ENCODE assay signal across 8 mouse cellular contexts in the genomic region with DNA sequence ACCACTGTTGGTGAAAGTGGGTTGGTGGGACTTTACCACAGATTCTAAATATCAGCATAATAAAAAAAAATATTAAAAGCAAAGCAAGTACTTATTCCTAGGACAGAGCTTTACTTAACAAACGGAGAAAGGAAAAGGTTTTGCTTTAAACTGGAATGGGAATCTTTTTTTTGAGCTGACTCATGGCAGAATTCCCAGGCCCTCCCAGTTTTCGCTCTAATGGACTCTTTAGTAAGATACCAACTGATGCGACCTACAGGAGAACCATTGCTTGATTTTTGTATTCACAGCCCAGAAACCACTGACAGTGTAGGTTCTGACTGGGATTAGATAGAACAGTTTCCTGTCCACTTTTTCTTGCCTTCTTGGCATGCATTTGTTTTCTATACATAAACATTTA. TPM values are rescaled to one million over a fixed set of nuclear protein-coding genes. Genes with fewer than 3 reads are reported as not detected.
DNase-seq lines count a peak whose midpoint lies in the region; ATAC-seq and TF ChIP-seq lines count a peak whose summit lies in the region.

No protein-coding gene starts in this region.

- TF ChIP-seq POLR2A in testis, adult 2 months (IDR thresholded peaks at IDR 0.05; ENCODE audit: control insufficient read depth, low read depth, low read length): no peak
- no peak for TF ChIP-seq POLR2A in limb, embryonic 14.5 days (IDR thresholded peaks at IDR 0.05; ENCODE audit: borderline replicate concordance, extremely low read depth, insufficient read depth, insufficient read length)

- TF ChIP-seq CTCF in gastrocnemius, adult 2 months (IDR thresholded peaks at IDR 0.05): no peak
- TF ChIP-seq CTCF in testis, adult 2 months (IDR thresholded peaks at IDR 0.05; ENCODE audit: control insufficient read depth, insufficient read depth, insufficient replicate concordance, low read depth, low read length): no peak

- intact Hi-C loops in gastrocnemius, adult 2 months (cut with DNase I): loop anchor here (10.0 kb wide), 1 partner anchor 1664 kb away; a partner anchor contains a TSS

- ATAC-seq in limb, embryonic 14.5 days (ENCODE audit: low FRiP score, low read depth): no peak

- no peak overlapping the region for H3K27ac ChIP-seq in gastrocnemius, adult 2 months
- H3K27ac ChIP-seq in testis, adult 2 months (ENCODE audit: control insufficient read depth, insufficient read depth, low read depth, low read length): no peak overlapping the region
- H3K27ac ChIP-seq in limb, embryonic 14.5 days (replicated peaks; ENCODE audit: low read depth, low read length): no peak overlapping the region

- no peaks in the 10 kb centered on the region for H3K9me3 ChIP-seq in limb, embryonic 14.5 days (ENCODE audit: control insufficient read depth, low read length)

- H3K4me2 ChIP-seq in limb, embryonic 14.5 days (replicated peaks; ENCODE audit: low read depth, low read length, severe bottlenecking): peak overlapping the region; percentile 58

- 71% methylated on average over 3 of the region's 3 CpGs for WGBS in limb, embryonic 14.5 days

- peak overlapping the region; percentile 99; the same call in 1 of the 2 replicates for H3K4me3 ChIP-seq in gastrocnemius, adult 2 months
- H3K4me3 ChIP-seq in testis, adult 2 months (ENCODE audit: control insufficient read depth, low read depth, low read length): peak overlapping the region; percentile 76
- peak overlapping the region; percentile 84 for H3K4me3 ChIP-seq in limb, embryonic 14.5 days (replicated peaks; ENCODE audit: low read length)

- DNase-seq in gastrocnemius, adult 2 months: no peak
- DNase-seq in gastrocnemius, postnatal 25 days: no peak
- DNase-seq in testis, postnatal 10 days (ENCODE audit: low spot score): no peak
- DNase-seq in limb, embryonic 14.5 days (ENCODE audit: low spot score): no peak
- DNase-seq in ovary, postnatal 10 days (ENCODE audit: low spot score): no peak
- DNase-seq in urinary bladder, adult 18-20 months (ENCODE audit: low spot score in 2 of 2): no peak
- DNase-seq in spleen, adult 12 weeks (ENCODE audit: low spot score): no peak

- H3K4me1 ChIP-seq in testis, adult 2 months (ENCODE audit: control insufficient read depth, insufficient read depth, low read length): peaks cover 3% of the 10 kb centered on the region; the same call in 1 of the 2 replicates
- peaks cover 10% of the 10 kb centered on the region for H3K4me1 ChIP-seq in limb, embryonic 14.5 days (ENCODE audit: control insufficient read depth, insufficient read depth, low read length)

- peaks cover 1% of the 10 kb centered on the region; the same call in 1 of the 2 replicates for H3K36me3 ChIP-seq in testis, adult 2 months (ENCODE audit: control insufficient read depth, insufficient read depth, low read length)
- peaks cover 23% of the 10 kb centered on the region for H3K36me3 ChIP-seq in limb, embryonic 14.5 days (ENCODE audit: control insufficient read depth, insufficient read depth, low read length)

- H3K9ac ChIP-seq in limb, embryonic 14.5 days (ENCODE audit: low read depth, low read length, severe bottlenecking): no peak overlapping the region

- no peaks in the 10 kb centered on the region for H3K27me3 ChIP-seq in testis, adult 2 months (ENCODE audit: control insufficient read depth, insufficient read depth, low read length)
- no peaks in the 10 kb centered on the region for H3K27me3 ChIP-seq in limb, embryonic 14.5 days (ENCODE audit: control insufficient read depth, insufficient read depth, low read length)

RNA-seq across cellular contexts. Expression of a gene that starts 2.1 kb away (rescaled TPM):
- total RNA-seq in gastrocnemius, adult 2 months (2021): 10 to 100 TPM; 50.1 to 65.8 TPM
- 10 to 100 TPM; 47.4 to 49.6 TPM for total RNA-seq in gastrocnemius, postnatal 25 days (2021)
- polyA plus RNA-seq in testis, adult 2 months (2012; rRNA removed): 7.3 and 9.8 TPM in 2 replicates
- 34.7 and 60.5 TPM in 2 replicates for polyA plus RNA-seq in limb, embryonic 14.5 days (2012; rRNA removed)
- 194 and 200 TPM in 2 replicates for polyA plus RNA-seq in limb, embryonic 14.5 days (2014; fragmentation: Nextera tagmentation; extraction: Ambion mirVana)

RNA-seq across cellular contexts. Expression of a gene that starts 15.6 kb away (rescaled TPM):
- total RNA-seq in gastrocnemius, adult 2 months (2021): 10 to 100 TPM; 64.7 to 88.5 TPM
- 10 to 100 TPM; 74.2 to 76.1 TPM for total RNA-seq in gastrocnemius, postnatal 25 days (2021)
- polyA plus RNA-seq in testis, adult 2 months (2012; rRNA removed): 19.5 and 22.8 TPM in 2 replicates
- 44.5 and 53.7 TPM in 2 replicates for polyA plus RNA-seq in limb, embryonic 14.5 days (2012; rRNA removed)
- 228 and 243 TPM in 2 replicates for polyA plus RNA-seq in limb, embryonic 14.5 days (2014; fragmentation: Nextera tagmentation; extraction: Ambion mirVana)

RNA-seq across cellular contexts. Expression of a gene that starts 57.2 kb away (rescaled TPM):
- not detected for total RNA-seq in gastrocnemius, adult 2 months (2021)
- not detected for total RNA-seq in gastrocnemius, postnatal 25 days (2021)
- polyA plus RNA-seq in testis, adult 2 months (2012; rRNA removed): not detected in 2 replicates
- 5.1 and 5.4 TPM in 2 replicates for polyA plus RNA-seq in limb, embryonic 14.5 days (2012; rRNA removed)
- 4.2 and 5.4 TPM in 2 replicates for polyA plus RNA-seq in limb, embryonic 14.5 days (2014; fragmentation: Nextera tagmentation; extraction: Ambion mirVana)
